Mouse (Mus musculus) mature B cell (primary cell): ENCODE data around the gene Yme1l1.

Experiments
- in situ Hi-C: fragments of 300-500 bp; cut with MboI; formaldehyde crosslinking; loops from 2 replicates; pipeline ENCODE4 v1.14.3; 2019

The Yme1l1 gene

GRCm38 (mm10) chr2:23155777-23156607 is at the start of gene Yme1l1, which contains the start of gene Mastl:
Yme1l1 (plus strand) TSS chr2:23156369.
Mastl (minus strand) TSS chr2:23156024.
- in situ Hi-C loops, result no loop called here

- in situ Hi-C loops, result no loop called here
Measured at GRCm38 (mm10) chr2:23119573-23119972, 36.6 kb upstream of the Yme1l1 start.

DNA sequence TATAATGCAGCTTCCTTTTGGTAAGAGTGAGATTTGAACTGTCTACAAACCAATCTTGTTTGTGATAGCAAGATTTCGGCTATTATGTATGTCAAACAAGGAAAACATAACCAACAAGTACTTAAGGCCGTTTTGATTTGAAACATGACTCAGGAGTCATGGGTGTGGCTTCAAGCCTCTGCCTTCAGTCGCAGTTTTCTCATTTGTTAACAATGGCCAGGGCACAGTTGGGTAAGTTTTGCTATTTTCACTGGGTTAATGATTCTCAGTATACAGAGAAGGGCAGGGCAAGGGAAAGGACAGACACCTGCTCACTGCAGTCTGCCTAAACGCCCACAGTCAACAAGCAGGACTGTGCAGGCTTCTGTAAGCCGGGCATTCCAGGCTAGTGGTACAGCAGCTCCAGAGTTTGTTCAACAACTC is 959 bp upstream of the Yme1l1 start:
- in situ Hi-C loops, result no loop called here

DNA sequence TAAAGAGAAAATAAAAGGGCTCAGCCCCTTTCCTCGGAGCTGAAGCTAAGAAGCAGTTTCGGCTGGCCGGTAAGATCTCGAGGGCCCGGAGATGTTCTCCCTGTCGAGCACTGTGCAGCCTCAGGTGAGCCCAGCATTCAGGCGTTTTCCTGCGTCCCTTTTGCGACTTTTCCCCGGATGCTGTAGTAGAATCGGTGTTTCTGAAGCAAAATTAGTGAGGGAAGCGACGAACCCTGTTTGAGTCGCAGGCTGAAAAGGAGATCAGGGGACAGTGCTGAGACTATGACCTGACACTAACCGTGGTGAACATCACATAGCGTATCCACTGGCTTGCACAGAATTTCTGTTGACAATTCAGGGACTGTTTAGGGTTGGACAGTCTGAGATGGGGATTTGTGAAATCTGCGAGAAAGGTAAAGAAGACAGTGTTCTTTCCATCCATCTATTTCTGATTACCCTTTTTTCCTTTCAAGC is 476 bp downstream of the Yme1l1 start:
- in situ Hi-C loops, result no loop called here

GRCm38 (mm10) chr2:23172305-23172704 is 16.1 kb downstream of the Yme1l1 start:
- in situ Hi-C loops, result no loop called here

- in situ Hi-C loops, result no loop called here
Measured at GRCm38 (mm10) chr2:23194366-23194765, 38.2 kb downstream of the Yme1l1 start.

DNA sequence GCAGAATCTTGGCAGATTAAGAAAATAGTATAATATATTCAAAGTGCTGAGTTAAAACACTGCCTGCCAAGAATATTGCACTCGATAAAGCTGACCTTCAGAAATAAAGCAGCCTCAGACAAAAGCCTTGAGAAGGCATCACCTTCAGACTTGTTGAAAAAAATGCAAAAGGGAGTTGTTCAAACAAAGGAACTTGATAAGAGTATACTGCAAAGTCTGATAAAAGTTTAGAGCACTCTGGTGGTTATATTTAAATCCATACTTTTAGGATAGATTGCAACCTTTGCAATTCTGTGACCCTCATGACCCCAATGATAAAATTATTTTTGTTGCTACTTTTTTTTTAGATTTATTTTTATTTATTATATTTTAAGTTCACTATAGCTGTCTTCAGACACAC is 44.9 kb downstream of the Yme1l1 start:
- in situ Hi-C loops, result no loop called here

DNA sequence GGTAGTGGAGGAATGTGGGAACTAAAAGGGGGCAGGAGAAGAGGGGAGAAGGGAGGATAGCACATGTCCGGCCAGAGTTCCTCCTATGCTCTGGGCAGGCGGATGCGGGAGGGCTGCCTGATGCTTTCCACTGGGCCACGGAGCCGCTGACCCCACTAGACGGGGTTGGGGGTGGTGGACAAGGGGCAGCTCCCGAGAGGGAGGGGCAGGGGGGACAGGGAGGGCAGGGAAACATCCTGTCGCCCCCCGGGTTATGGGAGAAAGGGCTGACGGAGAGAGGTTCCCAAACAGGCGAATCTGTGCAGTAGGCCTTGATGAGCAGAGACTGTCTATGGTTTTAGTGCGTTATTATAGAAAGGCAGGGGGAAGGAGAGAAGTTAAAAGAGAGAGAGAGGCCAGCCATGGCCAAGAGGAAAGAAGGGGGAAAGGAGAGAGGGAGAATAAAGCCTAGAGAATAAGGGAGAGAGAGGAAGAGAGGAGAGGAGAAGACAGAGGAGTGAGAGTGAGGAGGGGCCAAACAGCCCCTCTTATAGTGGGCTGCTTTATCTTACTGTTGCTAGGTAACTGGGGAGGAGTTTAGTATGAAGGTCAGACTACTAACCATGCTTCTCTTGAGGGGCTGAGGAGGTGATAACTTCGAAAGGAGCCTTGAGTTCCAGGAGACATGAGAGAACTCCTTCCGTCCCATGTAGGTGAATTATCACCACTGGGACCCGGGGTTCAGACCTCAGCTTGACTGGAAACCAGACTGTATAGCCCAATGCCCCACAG is 46.9 kb downstream of the Yme1l1 start:
- in situ Hi-C loops, result no loop called here

GRCm38 (mm10) chr2:23207070-23207526 is 50.9 kb downstream of the Yme1l1 start, which contains the start of gene 4931423N10Rik:
4931423N10Rik (plus strand) TSS chr2:23207476.
- in situ Hi-C loops, result no loop called here

DNA sequence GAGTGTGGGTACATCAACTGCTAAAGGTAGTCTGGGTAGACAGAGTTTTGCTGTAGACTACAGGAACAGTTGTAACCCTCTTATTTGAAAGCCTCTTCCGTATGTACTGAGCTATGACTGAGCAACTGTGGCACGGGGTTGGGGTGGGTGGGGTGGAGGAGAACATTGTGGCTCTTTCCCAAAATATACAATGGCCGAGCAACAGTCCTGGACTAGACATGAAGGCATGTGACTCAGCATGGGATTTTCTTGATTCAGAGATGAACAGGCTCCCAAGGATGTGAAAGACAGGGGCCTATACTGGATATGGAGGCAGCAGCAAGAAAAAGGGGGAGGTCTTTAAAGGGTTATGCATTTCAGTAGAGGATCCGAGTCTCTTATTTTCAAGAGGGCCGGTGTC is 57.5 kb downstream of the Yme1l1 start:
- in situ Hi-C loops, result no loop called here

DNA sequence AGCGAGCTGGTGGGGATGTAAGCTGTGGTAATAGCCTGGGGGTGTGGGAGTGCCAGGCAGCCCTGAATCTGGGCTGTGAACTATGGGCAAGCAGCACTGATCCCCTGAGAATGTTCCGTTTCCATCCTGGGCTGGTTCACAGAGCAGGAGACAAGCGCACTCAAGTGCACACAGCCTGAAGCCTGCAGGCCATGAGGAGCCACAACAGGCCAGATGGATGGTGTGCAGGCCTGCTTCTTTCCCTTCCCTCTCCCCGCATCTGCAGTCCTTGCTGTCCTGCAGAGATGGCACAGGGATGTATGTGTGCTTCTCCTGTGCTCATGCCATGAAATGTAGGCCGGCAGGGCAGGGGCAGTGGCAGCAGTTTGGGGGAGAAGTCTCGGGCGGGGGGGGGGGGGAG is 69.0 kb downstream of the Yme1l1 start:
- in situ Hi-C loops, result no loop called here

GRCm38 (mm10) chr2:23228463-23228862 is 72.3 kb downstream of the Yme1l1 start:
- in situ Hi-C loops, result no loop called here

- in situ Hi-C loops, result no loop called here
Measured at GRCm38 (mm10) chr2:23234065-23234773, 78.0 kb downstream of the Yme1l1 start.
